Mouse (Mus musculus) bone marrow macrophage, adult 2 months (primary cell): Measurements from ENCODE around the gene Mup21.

Experiments used
- CTCF ChIP-seq: IDR thresholded peaks from 2 replicates; pipeline ENCODE4 v1.5.1; 2012; ENCODE audit warnings: low read depth, mild to moderate bottlenecking, low read length, moderate library complexity
- POLR2A ChIP-seq: IDR thresholded peaks from 2 replicates; pipeline ENCODE4 v1.6.1; 2012; ENCODE audit warnings: mild to moderate bottlenecking, low read depth, low read length, borderline replicate concordance

DNA sequence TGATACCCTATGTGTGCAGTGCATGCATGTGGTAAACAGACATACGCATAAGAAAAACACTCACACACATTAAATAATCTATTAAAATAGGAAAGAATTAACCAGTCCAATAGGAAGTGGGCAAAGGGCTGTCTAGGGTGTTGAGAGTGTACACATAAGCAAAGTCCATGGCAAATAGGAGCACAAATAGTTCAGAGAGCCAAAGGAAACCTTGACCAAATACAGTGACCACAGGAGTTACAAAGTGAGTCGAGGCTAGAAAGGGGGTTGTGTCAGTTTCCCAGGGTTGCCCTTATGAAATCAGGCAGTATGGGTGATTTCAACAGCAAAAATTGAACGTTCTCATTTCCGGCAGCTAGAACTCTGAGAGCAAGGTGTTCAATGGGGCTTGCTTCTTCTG lies 23.8 kb upstream of the Mup21 start:
- TF ChIP-seq CTCF (no peak), POLR2A (no peak)
